Mouse (Mus musculus) heart, postnatal 36 days (tissue): ENCODE measurements at regions not wholly inside any gene's neighbourhood (a gene's known extent, or its start where the extent isn't known, plus 50 kb on each side); places are given as distances from the start of the nearest gene placed in this dataset.
"Not testable (repeated sequence)": the region's sequence is repeated elsewhere in the genome, so short reads cannot be mapped to it uniquely, and the experiment has no call there.

Experiments
- DNase-seq, 2 experiments: peaks; one replicate each; pipeline ENCODE4 v3.0.0; 2021 to 2022
- intact Hi-C: fragments of 180-260 bp; cut with DNase I; formaldehyde crosslinking; loops from one replicate; pipeline ENCODE4 v1.15.1; 2025

DNA sequence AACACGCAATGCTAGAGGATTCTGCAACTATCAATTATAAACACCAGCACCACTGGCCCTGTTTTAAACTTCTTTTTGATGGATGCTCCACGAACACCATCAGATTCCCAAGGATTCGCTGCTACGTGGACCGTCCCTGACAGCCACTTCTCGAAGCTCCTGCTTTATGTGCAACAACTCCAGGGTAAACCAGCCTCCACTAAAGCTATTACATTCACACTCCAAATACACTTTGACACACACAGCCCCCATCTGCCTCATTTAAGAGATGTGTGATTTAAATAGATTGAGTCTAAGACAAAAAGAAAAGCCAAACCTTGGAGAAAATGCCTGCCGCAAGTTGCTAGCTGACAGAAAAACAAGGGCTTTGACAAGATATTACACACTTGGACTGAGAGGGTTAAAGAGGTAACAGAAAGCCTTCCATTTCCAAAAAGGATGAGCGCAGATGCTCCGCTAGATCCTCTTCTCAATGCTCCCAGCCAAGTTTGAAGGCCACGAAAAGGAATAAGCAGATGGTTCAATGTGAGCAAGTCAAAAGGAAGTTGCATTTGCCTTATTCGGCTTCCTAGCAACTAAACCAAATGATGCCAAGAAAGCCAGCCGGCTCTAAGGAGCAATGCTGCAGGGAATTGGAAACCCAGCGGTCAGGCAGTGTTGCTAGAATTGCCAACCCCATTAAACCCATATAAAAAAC is 54.0 kb upstream of the Cnep1r1 start:
- intact Hi-C loops = no loop called here
- DNase-seq = no peak

DNA sequence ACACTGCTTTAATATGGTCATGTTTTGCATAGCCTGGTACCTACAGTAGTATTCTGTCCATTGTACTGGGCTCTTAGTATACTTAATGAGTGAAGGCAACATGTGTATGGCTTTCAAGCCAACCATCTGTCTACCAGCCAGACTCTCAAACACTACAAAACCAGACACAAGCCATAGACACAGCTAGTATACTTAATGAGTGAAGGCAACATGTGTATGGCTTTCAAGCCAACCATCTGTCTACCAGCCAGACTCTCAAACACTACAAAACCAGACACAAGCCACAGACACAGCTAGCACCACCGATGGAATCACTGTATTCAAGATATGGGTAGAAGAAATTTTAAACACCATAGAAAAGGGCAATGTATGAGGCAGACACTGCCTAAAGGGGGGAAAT is 59.5 kb upstream of the Cnep1r1 start:
- intact Hi-C loops = not testable (repeated sequence)

DNA sequence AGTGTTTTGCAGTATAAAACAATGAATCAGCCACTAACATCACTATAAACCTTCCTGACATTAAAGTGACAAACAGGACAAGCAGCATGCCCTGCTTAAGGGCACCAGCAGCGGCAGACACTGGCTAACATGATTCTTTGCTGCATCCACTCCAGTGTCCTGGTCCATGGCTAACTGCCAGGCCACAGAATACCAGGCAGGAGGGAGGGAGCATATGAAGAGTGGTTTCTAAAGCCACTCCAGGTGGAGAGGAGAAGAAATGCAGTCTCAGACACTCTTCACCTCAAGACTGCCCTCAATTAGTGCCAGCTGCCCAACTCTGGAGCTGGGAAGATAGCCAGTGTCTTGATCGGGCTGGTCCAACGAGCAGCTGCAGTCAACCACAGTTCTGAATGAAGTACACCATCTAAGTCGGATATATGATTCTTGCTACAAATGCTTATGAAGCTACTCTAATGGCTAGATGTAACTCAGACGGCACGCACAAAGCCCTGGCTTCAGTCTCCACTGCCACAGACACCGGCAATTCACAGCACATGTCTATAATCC is 60.8 kb upstream of the Cnep1r1 start:
- intact Hi-C loops = no loop called here
- no peak for DNase-seq

More for the DNA sequence above, 59.5 kb upstream of the Cnep1r1 start:
- DNase-seq = not testable (repeated sequence)

DNA sequence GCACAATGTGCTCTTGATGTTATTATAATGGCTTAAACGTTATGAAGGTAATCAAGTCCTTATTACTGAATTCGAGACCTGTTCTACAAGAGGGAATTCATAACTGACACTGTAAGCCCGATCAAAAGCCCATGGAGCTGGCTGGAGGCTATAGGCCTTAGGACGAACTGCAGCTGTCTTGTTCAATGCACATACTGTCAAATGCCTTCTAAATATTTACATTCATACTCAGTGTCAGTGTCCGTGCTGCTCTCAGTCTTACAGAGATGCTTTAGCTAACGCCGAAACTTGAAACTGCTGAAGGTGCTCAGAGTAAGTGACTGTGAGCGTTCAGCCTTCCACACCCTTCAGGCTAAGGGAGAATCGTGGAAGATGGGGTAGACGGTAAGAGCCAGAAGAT is 67.9 kb upstream of the Cnep1r1 start:
- DNase-seq = no peak
- intact Hi-C loops = no loop called here

DNA sequence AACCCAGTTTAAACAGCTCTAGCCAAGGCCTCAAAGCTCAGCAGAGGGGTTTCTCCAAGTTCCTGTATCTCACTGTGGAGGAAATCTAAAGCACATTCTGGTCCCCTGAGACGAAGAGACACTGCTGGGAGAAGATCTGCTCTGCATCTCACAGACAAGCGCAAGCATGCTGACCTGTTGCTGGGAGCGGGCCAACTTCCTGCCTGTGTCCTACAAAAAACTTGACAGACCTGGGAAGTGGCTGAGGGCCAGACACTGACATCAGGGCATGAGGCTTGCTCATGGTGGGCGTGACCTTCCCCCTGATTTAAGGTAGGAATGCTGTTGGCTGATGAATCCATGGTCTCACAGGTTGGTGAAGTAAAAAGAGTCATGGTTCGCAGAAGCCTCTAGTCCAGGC is 69.5 kb upstream of the Cnep1r1 start:
- peak; percentile 17 to 40 for DNase-seq
- intact Hi-C loops = no loop called here

DNA sequence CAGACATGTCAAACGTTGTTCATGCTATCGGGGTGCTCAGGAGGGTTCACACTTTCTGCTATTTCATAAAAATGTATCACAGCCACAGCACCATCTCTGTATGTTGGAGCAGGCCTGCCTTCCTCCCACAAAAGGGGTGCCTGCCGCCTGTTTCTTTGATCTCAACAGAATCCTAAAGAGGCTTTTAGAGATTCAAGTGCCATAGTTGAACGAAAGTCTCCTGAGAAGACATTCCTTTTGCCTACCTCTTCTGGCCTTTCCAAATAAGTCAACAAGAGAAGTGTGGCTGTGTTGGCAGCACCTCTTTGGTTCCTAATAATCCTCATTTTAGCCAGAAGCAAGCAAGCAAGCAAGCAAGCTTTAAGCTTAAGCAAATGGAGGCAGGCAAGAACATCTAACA is 72.6 kb upstream of the Cnep1r1 start:
- intact Hi-C loops = no loop called here
- no peak for DNase-seq

DNA sequence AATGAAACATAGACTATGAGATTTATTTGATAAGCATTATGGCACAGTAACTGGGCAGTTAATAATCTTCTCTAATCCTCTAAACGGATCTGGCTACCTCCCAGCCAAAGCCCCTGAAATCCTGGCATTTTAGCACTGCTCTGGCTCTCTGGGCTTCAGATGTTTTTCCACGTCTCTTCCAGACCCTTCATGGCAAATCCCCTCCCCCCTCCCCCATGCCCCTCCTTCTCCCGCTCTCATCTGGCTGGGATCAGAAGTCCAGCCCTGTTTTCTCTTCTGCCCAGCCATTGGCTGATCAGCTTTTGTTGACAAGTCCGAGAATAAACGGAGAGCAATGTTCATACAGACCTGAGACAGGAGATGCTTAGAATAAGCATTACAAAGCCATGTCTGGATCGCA is 79.3 kb upstream of the Cnep1r1 start:
- DNase-seq = no peak
- intact Hi-C loops = no loop called here

DNA sequence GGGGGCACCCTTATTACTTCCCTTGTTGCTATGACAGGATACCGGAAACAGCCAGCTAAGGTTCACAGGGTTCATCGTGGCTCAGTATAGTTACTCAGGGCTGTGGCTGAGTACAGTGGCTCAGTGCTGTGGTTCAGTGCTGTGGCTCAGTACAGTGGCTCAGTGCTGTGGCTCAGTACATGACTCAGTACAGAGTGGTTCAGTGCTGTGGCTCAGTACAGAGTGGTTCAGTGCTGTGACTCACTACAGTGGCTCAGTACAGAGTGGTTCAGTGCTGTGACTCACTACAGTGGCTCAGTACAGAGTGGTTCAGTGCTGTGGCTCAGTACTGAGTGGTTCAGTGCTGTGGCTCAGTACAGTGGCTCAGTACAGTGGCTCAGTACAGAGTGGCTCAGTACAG is 78.6 kb upstream of the Zfp423 start:
- no peak for DNase-seq
- intact Hi-C loops = no loop called here

DNA sequence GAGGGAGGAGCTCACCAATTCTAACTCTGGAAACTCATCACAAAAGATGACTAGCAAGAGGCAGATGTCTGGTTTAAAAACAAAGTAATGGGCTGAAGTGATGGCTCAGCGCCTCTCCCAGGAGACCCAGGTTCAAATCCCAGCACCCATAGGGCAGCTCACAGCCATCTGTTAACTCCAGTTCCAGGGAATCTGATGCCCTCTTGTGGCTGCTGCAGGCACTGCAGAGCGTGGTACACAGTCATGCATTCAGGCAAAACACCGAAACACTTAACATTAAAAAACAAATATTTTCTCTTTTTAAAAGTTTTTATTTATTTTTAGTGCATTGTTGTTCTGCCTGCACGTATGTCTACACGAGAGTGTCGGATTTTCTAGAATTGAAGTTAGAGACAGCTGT is 73.7 kb upstream of the Zfp423 start:
- intact Hi-C loops = no loop called here
- peak in 1 of 2 experiments; percentile 6 for DNase-seq

DNA sequence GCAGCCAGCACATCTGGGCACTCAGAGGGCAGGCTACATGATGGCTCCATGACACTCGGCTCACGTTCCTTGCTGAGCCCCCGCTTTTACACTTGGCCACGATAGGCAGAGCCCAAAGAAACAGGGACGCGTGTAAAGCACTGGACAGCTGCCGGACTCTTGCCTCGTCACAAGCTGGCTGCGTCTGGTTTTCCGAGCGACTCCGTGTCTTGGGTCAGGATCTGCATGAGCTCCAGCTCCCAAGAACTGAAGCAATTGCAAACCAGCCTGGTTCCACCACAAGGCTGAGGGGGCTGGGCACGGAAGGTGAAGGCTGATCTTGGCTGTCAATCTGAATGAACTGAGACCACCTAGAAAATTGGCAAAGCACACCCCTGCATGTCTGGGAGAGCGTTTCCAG is 65.1 kb upstream of the Zfp423 start:
- no peak for DNase-seq
- intact Hi-C loops = loop anchor here (5.0 kb wide), 3 partner anchors 362 to 432 kb away; no protein-coding TSS in a partner anchor

DNA sequence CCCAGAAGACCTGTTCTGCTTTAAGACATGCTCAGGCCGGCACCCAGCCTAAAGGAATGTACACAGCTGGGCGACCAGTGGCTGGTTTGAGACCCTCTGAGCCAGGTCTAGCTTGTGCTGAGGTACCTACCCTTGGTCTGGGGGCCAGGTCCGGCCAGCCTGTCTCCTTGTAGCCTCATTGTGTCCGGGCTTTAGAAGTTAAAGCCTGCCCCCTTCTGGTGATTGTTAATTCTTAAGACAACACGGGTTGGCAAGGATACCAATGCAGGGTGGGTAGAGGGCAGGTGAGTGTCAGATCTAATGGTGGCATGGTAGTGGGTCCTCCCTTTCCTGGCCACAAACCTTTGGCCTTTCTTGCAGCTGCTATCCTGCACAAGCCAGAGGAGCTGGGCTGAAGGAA is 64.0 kb upstream of the Zfp423 start:
- intact Hi-C loops = loop anchor here (5.0 kb wide), 3 partner anchors 361 to 431 kb away; no protein-coding TSS in a partner anchor
- DNase-seq = peak; percentile 16 to 40

DNA sequence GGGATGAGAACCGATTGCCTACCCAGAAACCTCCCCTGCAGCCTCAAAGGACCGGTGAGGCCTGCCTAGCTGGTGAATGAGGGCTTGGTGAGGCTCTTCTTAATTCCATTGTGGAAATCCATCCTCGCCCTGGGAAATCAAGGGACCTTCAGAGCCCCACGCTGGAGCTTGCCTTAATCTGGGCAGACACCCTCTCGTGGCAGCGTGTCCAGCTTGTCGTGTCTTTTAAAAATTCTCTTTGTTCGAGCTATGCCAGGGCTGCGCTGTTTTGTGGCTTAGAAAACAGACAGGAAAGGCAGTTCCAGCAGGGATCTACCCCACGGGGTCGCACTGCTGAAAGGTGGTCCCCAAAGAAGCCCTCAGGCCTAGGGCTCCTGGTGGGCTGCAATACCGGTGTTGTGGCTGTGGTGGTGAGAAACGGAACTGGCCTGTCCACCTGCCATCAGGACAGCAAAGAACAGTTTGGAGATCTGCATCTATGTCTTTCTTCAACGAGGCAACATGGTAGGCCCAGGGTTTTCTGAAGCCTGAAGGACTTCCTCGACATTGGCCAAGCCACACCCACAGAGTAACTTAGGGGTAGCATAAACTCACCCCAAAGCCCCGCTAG is 63.5 kb upstream of the Zfp423 start:
- intact Hi-C loops = loop anchor here (1.0 to 5.0 kb wide), 4 partner anchors 307 to 431 kb away; no protein-coding TSS in a partner anchor
- no peak for DNase-seq

DNA sequence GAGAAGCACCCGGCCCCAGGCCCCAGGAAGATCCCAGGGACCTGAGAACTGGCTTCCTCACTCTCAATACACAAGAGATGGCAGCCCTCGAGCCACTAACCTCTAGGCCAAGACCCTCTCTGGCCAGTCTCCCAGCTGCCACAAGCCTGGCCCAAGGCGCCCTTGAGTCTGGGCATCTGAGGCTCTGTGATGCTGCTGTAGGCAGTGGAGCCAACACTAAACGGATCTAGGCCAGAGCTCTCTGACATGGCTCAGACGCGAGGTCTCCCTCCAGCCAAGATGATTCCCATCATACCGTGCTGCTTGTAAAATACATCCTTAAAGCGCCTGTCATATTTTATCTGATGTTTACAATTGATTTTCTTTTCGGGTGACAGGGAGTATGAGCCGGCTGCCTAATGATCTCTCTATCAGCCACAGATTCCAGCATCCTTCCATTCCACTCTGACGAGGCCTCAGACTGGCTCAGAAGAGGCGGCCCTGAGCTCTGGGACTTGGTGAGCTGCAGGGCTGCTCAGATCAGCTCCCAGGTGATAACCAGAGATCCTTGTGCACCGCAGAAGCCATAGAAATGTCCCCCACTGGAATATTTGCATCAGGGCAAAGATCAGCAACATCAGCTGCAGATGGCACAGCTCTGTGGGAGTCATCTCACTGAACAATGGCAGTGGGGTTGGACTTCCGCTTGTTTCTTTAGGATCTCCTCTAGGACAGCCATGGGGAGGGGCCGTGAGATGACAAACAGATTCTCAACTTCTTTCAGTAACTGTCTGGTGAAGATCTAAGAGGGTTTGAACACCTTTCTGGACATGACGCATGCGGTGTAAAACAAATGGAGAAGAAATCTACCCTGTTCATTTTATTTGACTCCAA is 60.1 kb upstream of the Zfp423 start:
- intact Hi-C loops = loop anchor here (5.0 kb wide), 3 partner anchors 357 to 427 kb away; no protein-coding TSS in a partner anchor
- DNase-seq = no peak

DNA sequence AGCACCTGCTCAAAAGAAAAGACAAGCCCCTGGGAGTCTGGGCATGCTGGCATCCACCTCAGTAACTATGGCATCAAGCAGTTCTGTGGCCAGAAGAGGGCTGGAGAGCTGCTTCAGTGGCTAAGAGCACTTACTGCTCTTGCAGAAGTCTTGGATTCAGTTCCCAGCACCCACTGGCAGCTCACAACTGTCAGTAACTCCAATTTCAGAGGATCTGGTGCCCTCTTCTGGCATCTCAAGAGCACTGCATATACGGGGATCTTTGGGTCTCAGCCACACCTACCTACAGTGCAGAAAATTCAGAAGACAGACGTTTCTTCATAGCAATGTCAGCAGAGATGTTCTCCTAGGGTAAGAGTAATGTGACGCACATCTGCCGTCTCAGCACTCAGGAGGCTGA is 59.1 kb upstream of the Zfp423 start:
- intact Hi-C loops = no loop called here
- no peak for DNase-seq

DNA sequence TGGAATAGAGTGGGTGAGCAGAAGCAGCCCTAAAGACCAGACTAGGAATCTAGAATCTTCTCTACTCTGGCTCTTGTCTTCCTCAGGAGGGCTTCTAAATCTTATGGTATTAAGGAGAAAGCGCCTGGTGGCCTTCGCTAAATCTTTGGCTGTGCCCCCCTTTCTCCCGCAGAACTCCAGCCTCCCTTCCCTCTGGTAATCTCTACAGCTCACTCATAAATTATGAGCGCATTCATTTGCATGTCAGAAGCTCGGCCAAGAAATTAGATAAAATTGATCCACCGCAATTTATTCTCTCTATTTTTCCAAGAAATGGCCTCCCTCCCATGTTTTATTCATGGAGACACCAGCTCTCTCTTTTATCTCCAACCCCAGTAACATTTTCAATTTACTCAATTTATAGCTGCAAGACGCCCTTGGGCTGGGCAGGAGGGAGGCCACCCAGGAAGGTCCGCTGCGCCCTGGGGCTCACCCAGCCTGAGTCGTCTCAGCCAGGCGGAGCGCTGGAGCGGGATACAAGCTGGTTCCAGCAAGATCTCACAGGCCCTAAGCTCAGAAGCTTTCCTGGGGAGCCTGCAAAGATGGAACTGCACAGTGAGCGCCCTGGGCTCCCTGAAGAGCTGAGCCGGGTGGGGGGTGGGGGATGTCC is 52.9 kb upstream of the Zfp423 start:
- intact Hi-C loops = no loop called here

DNA sequence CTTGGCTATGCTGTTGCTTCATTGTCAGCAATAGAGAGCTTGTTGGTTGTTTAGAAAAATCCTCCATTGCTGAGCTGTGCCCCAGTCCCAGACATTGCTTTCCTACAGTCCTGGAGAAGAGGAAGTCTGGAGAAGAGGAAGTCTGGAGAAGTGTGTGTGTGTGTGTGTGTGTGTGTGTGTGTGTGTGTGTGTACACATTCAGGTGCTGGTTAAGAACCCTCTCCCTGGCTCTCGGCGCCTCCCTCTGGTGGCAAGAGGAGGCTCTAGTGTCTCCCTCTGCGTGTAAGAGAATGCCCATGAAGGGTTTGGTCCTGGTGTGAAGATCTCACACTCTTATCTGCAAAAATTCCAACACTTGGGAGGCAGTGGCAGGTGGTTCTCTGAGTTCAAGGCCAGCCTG is 51.2 kb upstream of the Zfp423 start:
- intact Hi-C loops = loop anchor here (2.0 kb wide), 1 partner anchor 50 kb away; no protein-coding TSS in a partner anchor
- DNase-seq = peak; percentile 16 to 48

More for the DNA sequence above, 52.9 kb upstream of the Zfp423 start:
- DNase-seq = no peak

DNA sequence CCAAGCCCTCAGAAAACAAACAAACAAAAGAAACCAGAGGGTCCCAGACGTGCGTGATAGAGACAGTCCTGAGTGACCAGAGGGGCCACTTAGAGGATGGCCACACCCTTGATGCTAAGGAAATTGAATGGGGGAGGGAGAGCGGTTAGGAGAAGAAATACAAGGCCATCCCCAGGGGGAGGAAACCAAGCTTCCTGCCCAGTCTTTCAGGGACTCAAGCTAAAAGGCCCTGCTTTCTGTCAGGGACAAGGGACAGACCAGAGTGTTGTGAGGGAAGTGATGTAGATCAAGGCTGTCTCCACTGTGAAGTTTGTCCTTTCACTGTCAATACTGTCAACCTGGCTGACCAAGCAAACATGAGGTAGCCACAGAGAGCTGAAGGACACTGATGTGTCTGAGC is 50.5 kb upstream of the Zfp423 start:
- intact Hi-C loops = loop anchor here (2.0 kb wide), 1 partner anchor 49 kb away; no protein-coding TSS in a partner anchor
- DNase-seq = no peak
